Mouse (Mus musculus): ENCODE data around the gene Shroom3.

GRCm38 (mm10) chr5:92767194-92767777 is 84.1 kb downstream of the Shroom3 start:
- TF ChIP-seq CTCF (conservative IDR thresholded peaks at IDR 0.05 in 1 of 2, IDR thresholded peaks at IDR 0.05 in 1 of 2; ENCODE audit: low read depth in 2 of 2, low read length in 2 of 2) (no peak), POLR2A (IDR thresholded peaks at IDR 0.05; ENCODE audit: low read depth, low read length) (no peak), MAX (IDR thresholded peaks at IDR 0.05; ENCODE audit: low read length) (no peak), ELF1 (IDR thresholded peaks at IDR 0.05; ENCODE audit: low read depth, low read length) (no peak), MAZ (IDR thresholded peaks at IDR 0.05; ENCODE audit: low read depth, low read length) (no peak), NELFE (IDR thresholded peaks at IDR 0.05; ENCODE audit: low read depth, low read length) (no peak), NRF1 (IDR thresholded peaks at IDR 0.05; ENCODE audit: low read depth, low read length) (no peak), MXI1 (IDR thresholded peaks at IDR 0.05; ENCODE audit: low read depth, low read length) (no peak), EP300 (IDR thresholded peaks at IDR 0.05; ENCODE audit: low read length) (no peak), HCFC1 (IDR thresholded peaks at IDR 0.05; ENCODE audit: low read depth, low read length) (no peak), IRF4 (IDR thresholded peaks at IDR 0.05; ENCODE audit: low read depth, low read length) (no peak), ZNF384 (IDR thresholded peaks at IDR 0.05; ENCODE audit: low read depth, low read length) (no peak), ZC3H11A (IDR thresholded peaks at IDR 0.05; ENCODE audit: low read depth, low read length) (no peak), KAT2A (IDR thresholded peaks at IDR 0.05; ENCODE audit: insufficient replicate concordance, low read length) (no peak)
